11 mouse cellular contexts compared by ENCODE assay signal in the genomic region with DNA sequence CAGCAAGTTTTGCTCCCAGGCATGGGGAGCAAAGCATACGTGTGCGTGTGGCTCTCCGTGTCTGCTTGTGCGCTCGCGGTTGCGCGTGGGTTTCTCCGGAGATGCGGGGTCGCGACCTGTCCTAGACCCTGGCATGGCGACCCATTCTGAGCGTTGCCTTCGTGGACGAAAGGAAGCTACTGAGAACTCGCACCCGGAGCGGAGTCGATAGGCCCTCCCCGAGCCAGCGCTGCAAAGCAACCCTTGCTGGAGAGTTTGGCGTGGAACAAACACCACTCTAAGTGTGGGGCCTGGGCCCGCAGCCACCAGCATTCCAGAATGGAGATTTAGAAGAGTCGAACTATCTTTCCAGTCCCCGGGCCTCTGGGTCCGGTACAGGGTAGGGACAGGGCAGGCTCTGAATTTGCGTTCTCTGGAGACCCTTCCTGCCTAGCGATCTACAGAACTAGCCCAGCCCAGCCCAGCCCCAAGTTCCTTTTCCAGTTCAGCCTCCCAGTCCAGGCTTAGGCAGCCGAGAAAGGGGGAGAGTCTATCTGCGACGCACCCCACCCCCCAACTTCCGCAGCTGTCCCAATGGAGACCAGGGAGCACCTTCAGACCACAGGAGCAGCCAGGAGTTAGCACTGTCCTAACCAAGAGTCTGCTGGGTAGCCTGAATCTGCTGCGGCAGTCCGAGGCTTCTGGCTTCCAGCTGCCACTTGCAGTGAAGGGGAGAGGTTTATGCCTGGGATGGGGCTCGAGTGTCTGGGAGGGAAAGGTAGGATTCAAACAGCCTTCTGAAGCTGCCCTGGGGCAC. TPM values are rescaled to one million over a fixed set of nuclear protein-coding genes. Genes with fewer than 3 reads are reported as not detected.
A peak's percentile ranks its signal among the peaks of the same experiment; 100 is the strongest.
DNase-seq lines count a peak whose midpoint lies in the region; ATAC-seq and TF ChIP-seq lines count a peak whose summit lies in the region.
"Had no signal": no experiment of that assay in that cellular context is flagged by ENCODE, and none has a peak within 500 bp of the region (broad histone marks: within the 10 kb centered on the region; RNA-seq: fewer than 3 reads in every experiment).

No protein-coding gene starts in this region.

- ATAC-seq in cerebellum, adult (ENCODE audit: insufficient number of reproducible peaks, low FRiP score, low TSS enrichment), result 0 out of 2 replicates have a peak, but pooled peaks have one; percentile 15
- ATAC-seq in lung, embryonic 14.5 days (ENCODE audit: insufficient read depth), result no peak
- ATAC-seq in hindbrain, embryonic 15.5 days (ENCODE audit: low FRiP score, low read depth), result peak; percentile 42; the same call in 1 of the 2 replicates

- no peaks in the 10 kb centered on the region for H3K4me1 ChIP-seq in lung, embryonic 14.5 days (ENCODE audit: insufficient read depth)
- peaks cover 7% of the 10 kb centered on the region; the same call in 1 of the 2 replicates for H3K4me1 ChIP-seq in hindbrain, embryonic 15.5 days (replicated peaks)
- H3K4me1 ChIP-seq: megakaryocyte, embryonic 14.5 days had no signal

- peak overlapping the region; percentile 1; the same call in 1 of the 2 replicates for H3K4me3 ChIP-seq in lung, embryonic 14.5 days (ENCODE audit: low read depth, low read length)
- peak overlapping the region; percentile 14; the same call in 1 of the 2 replicates for H3K4me3 ChIP-seq in hindbrain, embryonic 15.5 days
- H3K4me3 ChIP-seq: megakaryocyte, embryonic 14.5 days had no signal

- no peaks in the 10 kb centered on the region for H3K9me3 ChIP-seq in lung, embryonic 14.5 days (ENCODE audit: low read depth, low read length)
- no peaks in the 10 kb centered on the region for H3K9me3 ChIP-seq in hindbrain, embryonic 15.5 days

- H3K4me2 ChIP-seq in lung, embryonic 14.5 days, result no peak overlapping the region
- H3K4me2 ChIP-seq in hindbrain, embryonic 15.5 days, result peak overlapping the region; percentile 42

- no peak overlapping the region for H3K9ac ChIP-seq in lung, embryonic 14.5 days
- no peak overlapping the region for H3K9ac ChIP-seq in hindbrain, embryonic 15.5 days

- no peak for TF ChIP-seq CTCF in lung, embryonic 14.5 days (IDR thresholded peaks at IDR 0.05; ENCODE audit: low read depth)

- H3K27me3 ChIP-seq in lung, embryonic 14.5 days (ENCODE audit: insufficient read depth, low read length), result peaks cover 97% of the 10 kb centered on the region
- peaks cover 83% of the 10 kb centered on the region for H3K27me3 ChIP-seq in hindbrain, embryonic 15.5 days

- DNase-seq in cerebellum, adult 8-10 months, result no peak
- no peak for DNase-seq in lung, embryonic 14.5 days
- DNase-seq in lung, adult 18-20 months, result no peak
- DNase-seq in retina, postnatal 1 day, result peak; percentile 20
- no peak for DNase-seq in B cell, adult 2 months
- DNase-seq in spleen, postnatal 36 days (ENCODE audit: low spot score in 2 of 2), result no peak
- DNase-seq: right cerebral cortex, postnatal 14 days had no signal

- no peak overlapping the region for H3K27ac ChIP-seq in lung, embryonic 14.5 days (ENCODE audit: low read depth)
- no peak overlapping the region for H3K27ac ChIP-seq in hindbrain, embryonic 15.5 days (replicated peaks)

- 1% methylated on average over 36 of the region's 36 CpGs for WGBS in lung, embryonic 14.5 days
- 1% methylated on average over 36 of the region's 36 CpGs for WGBS in hindbrain, embryonic 15.5 days

- no peaks in the 10 kb centered on the region for H3K36me3 ChIP-seq in lung, embryonic 14.5 days (ENCODE audit: insufficient read depth)
- H3K36me3 ChIP-seq in hindbrain, embryonic 15.5 days, result no peaks in the 10 kb centered on the region

RNA-seq across cellular contexts. Expression of gene Otx2, which starts 0.6 kb away (rescaled TPM):
- polyA plus RNA-seq in lung, embryonic 14.5 days (2014; fragmentation: Nextera tagmentation; extraction: Ambion mirVana), result not detected in 2 replicates
- 21.9 and 36.3 TPM in 2 replicates for polyA plus RNA-seq in hindbrain, embryonic 15.5 days (2015; fragmentation: Nextera tagmentation; extraction: Ambion mirVana)
- polyA plus RNA-seq: heart, postnatal 0 days had no signal

Comparison
In these comparisons a context has a peak if more than half of its experiments do, and no peak if none do; other contexts are left out.
1. RNA of gene Otx2, which starts 0.6 kb away (polyA plus RNA-seq): 21.9 to 36.3 TPM in hindbrain, embryonic 15.5 days; not detected in lung, embryonic 14.5 days; every median in the first group is over 10 times any median in the second.